Mouse (Mus musculus): Measurements from ENCODE around the gene Man1a2. TPM values are rescaled to one million over a fixed set of nuclear protein-coding genes. Genes with fewer than 3 reads are reported as not detected.
A peak's percentile ranks its signal among the peaks of the same experiment; 100 is the strongest.

Gene Man1a2
- 33.7 and 36.5 TPM in 2 replicates for polyA plus RNA-seq (2012; rRNA removed)

- peak in 1 of 2 experiments; percentile 86 for DNase-seq (ENCODE audit: extremely low spot score in 1 of 2, low spot score in 1 of 2)
Measured at GRCm38 (mm10) chr3:100685087-100685762, at the start of gene Man1a2. TSS of gene Man1a2 (minus strand) at chr3:100685503.

- DNase-seq (ENCODE audit: extremely low spot score in 1 of 2, low spot score in 1 of 2), result no peak
Measured at GRCm38 (mm10) chr3:100734482-100735154, 49.3 kb upstream of the Man1a2 start.

GRCm38 (mm10) chr3:100731896-100732295 is 46.6 kb upstream of the Man1a2 start:
- no peak for DNase-seq (ENCODE audit: extremely low spot score in 1 of 2, low spot score in 1 of 2)

- DNase-seq (ENCODE audit: extremely low spot score in 1 of 2, low spot score in 1 of 2), result no peak
Measured at GRCm38 (mm10) chr3:100731347-100731746, 46.0 kb upstream of the Man1a2 start.

- peak; percentile 44 to 58 for DNase-seq (ENCODE audit: extremely low spot score in 1 of 2, low spot score in 1 of 2)
Measured at GRCm38 (mm10) chr3:100728008-100728712, 42.9 kb upstream of the Man1a2 start.

GRCm38 (mm10) chr3:100725960-100726674 is 40.8 kb upstream of the Man1a2 start:
- DNase-seq (ENCODE audit: extremely low spot score in 1 of 2, low spot score in 1 of 2), result no peak

GRCm38 (mm10) chr3:100720786-100721300 is 35.5 kb upstream of the Man1a2 start:
- no peak for DNase-seq (ENCODE audit: extremely low spot score in 1 of 2, low spot score in 1 of 2)

- no peak for DNase-seq (ENCODE audit: extremely low spot score in 1 of 2, low spot score in 1 of 2)
Measured at GRCm38 (mm10) chr3:100716241-100716640, 30.9 kb upstream of the Man1a2 start.

- no peak for DNase-seq (ENCODE audit: extremely low spot score in 1 of 2, low spot score in 1 of 2)
Measured at GRCm38 (mm10) chr3:100715367-100715766, 30.1 kb upstream of the Man1a2 start.

- DNase-seq (ENCODE audit: extremely low spot score in 1 of 2, low spot score in 1 of 2), result no peak
Measured at GRCm38 (mm10) chr3:100713142-100714005, 28.1 kb upstream of the Man1a2 start.

GRCm38 (mm10) chr3:100712140-100712539 is 26.8 kb upstream of the Man1a2 start:
- no peak for DNase-seq (ENCODE audit: extremely low spot score in 1 of 2, low spot score in 1 of 2)

GRCm38 (mm10) chr3:100711486-100711885 is 26.2 kb upstream of the Man1a2 start:
- no peak for DNase-seq (ENCODE audit: extremely low spot score in 1 of 2, low spot score in 1 of 2)

GRCm38 (mm10) chr3:100707117-100707516 is 21.8 kb upstream of the Man1a2 start:
- no peak for DNase-seq (ENCODE audit: extremely low spot score in 1 of 2, low spot score in 1 of 2)

- DNase-seq (ENCODE audit: extremely low spot score in 1 of 2, low spot score in 1 of 2), result peak in 1 of 2 experiments; percentile 54
Measured at GRCm38 (mm10) chr3:100705128-100705667, 19.9 kb upstream of the Man1a2 start.

- no peak for DNase-seq (ENCODE audit: extremely low spot score in 1 of 2, low spot score in 1 of 2)
Measured at GRCm38 (mm10) chr3:100703847-100704644, 18.7 kb upstream of the Man1a2 start.

GRCm38 (mm10) chr3:100702875-100703846 is 17.9 kb upstream of the Man1a2 start:
- DNase-seq (ENCODE audit: extremely low spot score in 1 of 2, low spot score in 1 of 2), result peak in 1 of 2 experiments; percentile 47

GRCm38 (mm10) chr3:100688747-100689146 is 3.4 kb upstream of the Man1a2 start:
- no peak for DNase-seq (ENCODE audit: extremely low spot score in 1 of 2, low spot score in 1 of 2)

All from frontal cortex, adult 2 months (tissue).